Mouse (Mus musculus): ENCODE measurements at regions not wholly inside any gene's neighbourhood (a gene's known extent, or its start where the extent isn't known, plus 50 kb on each side); places are given as distances from the start of the nearest gene placed in this dataset.

DNA sequence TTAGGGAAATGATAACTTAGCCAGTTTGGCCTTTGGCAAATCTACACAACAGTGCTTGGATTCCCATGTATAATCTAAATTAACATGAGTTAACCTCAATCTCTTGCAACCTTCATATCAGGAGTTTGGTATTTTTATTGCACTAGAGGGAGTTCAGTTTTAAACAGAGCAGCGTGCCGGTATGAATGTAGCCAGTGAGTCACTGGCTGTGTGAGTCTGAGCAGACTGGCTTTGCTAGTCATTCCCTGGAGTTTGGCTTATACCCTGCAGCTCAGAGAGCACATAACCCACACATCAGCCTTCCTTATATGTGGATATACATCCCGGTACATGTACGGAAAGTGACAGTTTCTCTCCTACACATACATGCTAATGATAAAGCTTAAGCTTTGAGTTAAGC, 360.6 kb upstream of the Runx1 start:
- TF ChIP-seq CTCF (IDR thresholded peaks at IDR 0.05; ENCODE audit: borderline replicate concordance, extremely low read depth, insufficient read depth, insufficient read length) (no peak), POLR2A (IDR thresholded peaks at IDR 0.05; ENCODE audit: borderline replicate concordance, extremely low read depth, insufficient read depth, insufficient read length, poor library complexity, severe bottlenecking) (no peak)

Measured in brain, embryonic 14.5 days (tissue).